Mouse (Mus musculus) neural tube, embryonic 14.5 days (tissue): ENCODE measurements around the gene Tpst2. TPM values are rescaled to one million over a fixed set of nuclear protein-coding genes. Genes with fewer than 3 reads are reported as not detected.

Experiments used
- ATAC-seq: fragments of 200-750 bp; cut with Nextera tagmentation; 2 replicates; pipeline ENCODE4 v1.8.0; 2017; ENCODE audit warnings: low read depth, mild to moderate bottlenecking, moderate TSS enrichment, moderate library complexity
- H3K27ac ChIP-seq: fragments of 300-500 bp; sonication (generic); 2 replicates; pipeline ENCODE4 v1.5.1; 2014; ENCODE audit warnings: low read depth, mild to moderate bottlenecking, control low read depth, low read length, moderate library complexity, mixed read lengths
- H3K27me3 ChIP-seq: fragments of 300-500 bp; sonication (generic); 2 replicates; pipeline ENCODE4 v1.6.1; 2014; ENCODE audit warnings: low read length; ENCODE audit not compliant: control insufficient read depth, insufficient read depth
- H3K36me3 ChIP-seq: fragments of 300-500 bp; sonication (generic); 2 replicates; pipeline ENCODE4 v1.6.1; 2014; ENCODE audit warnings: low read length, mixed read lengths; ENCODE audit not compliant: control insufficient read depth, insufficient read depth
- H3K4me1 ChIP-seq: fragments of 300-500 bp; sonication (generic); 2 replicates; pipeline ENCODE4 v1.6.1; 2014; ENCODE audit warnings: low read length; ENCODE audit not compliant: control insufficient read depth, insufficient read depth
- H3K4me2 ChIP-seq: fragments of 300-500 bp; sonication (generic); 2 replicates; pipeline ENCODE4 v1.6.1; 2014; ENCODE audit warnings: mild to moderate bottlenecking, low read depth, low read length, control low read depth
- H3K4me3 ChIP-seq: fragments of 300-500 bp; sonication (generic); 2 replicates; pipeline ENCODE4 v1.5.1; 2014; ENCODE audit warnings: low read depth, low read length, control low read depth, mixed read lengths
- H3K9ac ChIP-seq: fragments of 300-500 bp; sonication (generic); replicated peaks from 2 replicates; pipeline ENCODE4 v1.6.1; 2014; ENCODE audit warnings: low read depth, mild to moderate bottlenecking, control low read depth, low read length, mixed read lengths
- H3K9me3 ChIP-seq: fragments of 300-500 bp; sonication (generic); 2 replicates; pipeline ENCODE4 v1.6.1; 2016; ENCODE audit warnings: low read length; ENCODE audit not compliant: control insufficient read depth
- WGBS: fragments of 180-500 bp; shearing (Covaris S2); extraction: QIAGEN DNeasy Blood & Tissue Kit; methylation state at CpG from one replicate; pipeline ENCODE4 v1.1.7; 2014; 5-methylcytosine and 5-hydroxymethylcytosine counted together
- polyA plus RNA-seq: library from polyadenylated mRNA; unstranded; fragments of >200 nt; fragmentation: Nextera tagmentation; extraction: Ambion mirVana; gene quantifications from 2 replicates; pipeline ENCODE4 v1.2.1, GENCODE M21; 2014

The Tpst2 gene
- polyA plus RNA-seq, 1 experiment from 2014 or later: 27.1 TPM

GRCm38 (mm10) chr5:112283543-112284202 lies 7.2 kb downstream of the Tpst2 start:
- Histone ChIP-seq H3K4me2 (no peak overlapping the region), H3K9ac (no peak overlapping the region), H3K9me3 (no peaks in the 10 kb centered on the region), H3K27ac (no peak overlapping the region), H3K4me3 (no peak overlapping the region), H3K4me1 (0 out of 2 replicates have a peak, but pooled peaks cover 3% of the 10 kb centered on the region), H3K27me3 (no peaks in the 10 kb centered on the region), H3K36me3 (no peaks in the 10 kb centered on the region)
- ATAC-seq: no peak
- WGBS: 76% methylated on average over 10 of the region's 10 CpGs

- Histone ChIP-seq H3K36me3 (no peaks in the 10 kb centered on the region), H3K9me3 (no peaks in the 10 kb centered on the region), H3K9ac (no peak overlapping the region), H3K27ac (no peak overlapping the region), H3K27me3 (no peaks in the 10 kb centered on the region), H3K4me1 (0 out of 2 replicates have a peak, but pooled peaks cover 3% of the 10 kb centered on the region), H3K4me3 (no peak overlapping the region), H3K4me2 (no peak overlapping the region)
- WGBS: 83% methylated on average over 7 of the region's 7 CpGs
- no peak for ATAC-seq
These were observed 7.7 kb downstream of the Tpst2 start for GRCm38 (mm10) chr5:112284203-112284582.

GRCm38 (mm10) chr5:112285548-112286085 lies 9.1 kb downstream of the Tpst2 start:
- H3K27ac ChIP-seq: no peak overlapping the region
- 87% methylated on average over 7 of the region's 7 CpGs for WGBS
- H3K4me3 ChIP-seq: no peak overlapping the region
- no peaks in the 10 kb centered on the region for H3K36me3 ChIP-seq
- no peaks in the 10 kb centered on the region for H3K4me1 ChIP-seq
- H3K4me2 ChIP-seq: no peak overlapping the region
- ATAC-seq: no peak
- no peak overlapping the region for H3K9ac ChIP-seq
- no peaks in the 10 kb centered on the region for H3K27me3 ChIP-seq
- H3K9me3 ChIP-seq: no peaks in the 10 kb centered on the region

- Histone ChIP-seq H3K27ac (no peak overlapping the region), H3K27me3 (no peaks in the 10 kb centered on the region), H3K4me3 (no peak overlapping the region), H3K4me1 (no peaks in the 10 kb centered on the region), H3K9me3 (no peaks in the 10 kb centered on the region), H3K4me2 (no peak overlapping the region), H3K9ac (no peak overlapping the region), H3K36me3 (no peaks in the 10 kb centered on the region)
- no peak for ATAC-seq
- WGBS: 69% methylated on average over 2 of the region's 2 CpGs
These were observed 10.1 kb downstream of the Tpst2 start for GRCm38 (mm10) chr5:112286608-112286983.

GRCm38 (mm10) chr5:112286984-112287641 lies 10.6 kb downstream of the Tpst2 start:
- no peaks in the 10 kb centered on the region for H3K27me3 ChIP-seq
- H3K4me2 ChIP-seq: no peak overlapping the region
- no peak for ATAC-seq
- no peaks in the 10 kb centered on the region for H3K36me3 ChIP-seq
- H3K9ac ChIP-seq: no peak overlapping the region
- no peak overlapping the region for H3K4me3 ChIP-seq
- H3K27ac ChIP-seq: no peak overlapping the region
- H3K9me3 ChIP-seq: no peaks in the 10 kb centered on the region
- 87% methylated on average over 11 of the region's 11 CpGs for WGBS
- no peaks in the 10 kb centered on the region for H3K4me1 ChIP-seq

- Histone ChIP-seq H3K4me3 (no peak overlapping the region), H3K9me3 (no peaks in the 10 kb centered on the region), H3K4me2 (no peak overlapping the region), H3K36me3 (no peaks in the 10 kb centered on the region), H3K9ac (no peak overlapping the region), H3K4me1 (no peaks in the 10 kb centered on the region), H3K27me3 (no peaks in the 10 kb centered on the region), H3K27ac (no peak overlapping the region)
- WGBS: 95% methylated on average over 2 of the region's 2 CpGs
- no peak for ATAC-seq
These were observed 11.2 kb downstream of the Tpst2 start for GRCm38 (mm10) chr5:112287652-112288051.

- H3K27ac ChIP-seq: no peak overlapping the region
- H3K4me1 ChIP-seq: no peaks in the 10 kb centered on the region
- no peak overlapping the region for H3K4me2 ChIP-seq
- no peak overlapping the region for H3K4me3 ChIP-seq
- H3K9ac ChIP-seq: no peak overlapping the region
- no peaks in the 10 kb centered on the region for H3K36me3 ChIP-seq
- no peaks in the 10 kb centered on the region for H3K9me3 ChIP-seq
- WGBS: 84% methylated on average over 9 of the region's 9 CpGs
- no peaks in the 10 kb centered on the region for H3K27me3 ChIP-seq
- no peak for ATAC-seq
These were observed 12.0 kb downstream of the Tpst2 start for GRCm38 (mm10) chr5:112288193-112289141.

- H3K4me2 ChIP-seq: no peak overlapping the region
These were observed 12.7 kb downstream of the Tpst2 start for GRCm38 (mm10) chr5:112289236-112289635.

More at GRCm38 (mm10) chr5:112289236-112289635, 12.7 kb downstream of the Tpst2 start:
- Histone ChIP-seq H3K27me3 (no peaks in the 10 kb centered on the region), H3K9me3 (no peaks in the 10 kb centered on the region), H3K36me3 (no peaks in the 10 kb centered on the region), H3K9ac (no peak overlapping the region), H3K4me3 (no peak overlapping the region), H3K4me1 (no peaks in the 10 kb centered on the region; the same call in 1 of the 2 replicates), H3K27ac (no peak overlapping the region)
- ATAC-seq: no peak
- 58% methylated on average over 8 of the region's 8 CpGs for whole genome bisulfite sequencing
